Mouse (Mus musculus): Measurements from ENCODE around the gene Eif3k. TPM values are rescaled to one million over a fixed set of nuclear protein-coding genes. Genes with fewer than 3 reads are reported as not detected.
"Not testable (repeated sequence)": the region's sequence is repeated elsewhere in the genome, so short reads cannot be mapped to it uniquely, and the experiment has no call there.

Gene Eif3k
- total RNA-seq, 2 experiments from 2014 or later = 198 to 202 TPM

DNA sequence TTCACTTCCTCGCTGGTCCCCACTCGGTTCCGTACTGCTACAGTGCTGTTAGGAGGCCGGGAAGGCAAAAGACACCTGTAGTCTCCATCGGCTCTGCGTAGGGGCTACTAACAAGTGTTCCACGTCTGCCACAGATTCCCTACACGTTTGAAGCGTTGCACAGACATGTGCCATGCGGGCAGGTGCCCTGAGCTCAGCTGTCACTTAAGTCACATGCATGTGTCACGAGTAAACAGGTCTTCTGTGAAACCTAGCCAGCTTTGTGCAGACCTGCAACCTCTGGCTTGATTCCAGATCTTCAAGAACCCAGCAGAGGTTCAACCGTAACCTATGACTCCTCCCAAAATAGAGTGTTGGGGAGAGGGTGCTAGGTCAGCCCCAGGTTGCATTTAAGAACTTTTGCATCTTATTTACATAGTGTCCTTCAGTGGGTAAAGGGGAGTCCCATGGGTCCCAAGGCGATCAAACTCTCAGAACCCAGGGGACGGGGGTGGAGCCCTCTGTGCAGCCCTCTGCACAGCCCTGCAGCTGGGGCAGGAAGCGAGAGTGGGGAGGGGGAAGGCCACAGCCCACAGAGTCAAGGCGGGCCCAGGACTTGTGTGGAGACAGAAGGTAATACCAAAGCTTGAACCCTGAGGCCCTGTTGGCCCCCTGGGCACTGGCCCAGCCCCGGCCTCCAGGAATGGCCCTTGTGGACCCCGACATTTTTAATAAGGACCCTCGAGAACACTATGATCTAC is 780 bp upstream of the Eif3k start:
- no peak for DNase-seq (ENCODE audit: low spot score in 2 of 2)
- peak overlapping the region; percentile 75 for H3K4me3 ChIP-seq
- peak overlapping the region; percentile 87 for H3K27ac ChIP-seq
- TF ChIP-seq CTCF (conservative IDR thresholded peaks at IDR 0.05) = no peak

DNA sequence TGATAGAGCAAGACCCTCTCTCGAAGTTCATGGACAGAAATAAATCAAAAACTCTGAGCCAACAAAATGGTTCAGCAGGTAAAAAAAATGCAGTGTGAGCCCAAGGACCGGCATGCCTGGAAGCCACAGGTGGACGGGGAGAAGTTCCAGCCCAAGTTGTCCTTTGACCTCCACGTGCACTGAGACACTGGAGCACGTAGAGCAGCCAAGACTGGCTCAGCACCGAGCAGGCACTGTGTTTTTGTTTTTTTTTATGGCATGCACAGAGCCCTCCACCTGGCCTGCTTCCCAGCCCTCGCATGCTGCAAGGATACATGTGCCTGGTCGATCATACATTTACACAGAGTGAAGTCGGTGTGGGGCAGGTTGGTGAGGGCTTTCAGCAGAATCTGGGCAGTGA is 4.1 kb downstream of the Eif3k start:
- no peak for TF ChIP-seq CTCF (conservative IDR thresholded peaks at IDR 0.05)
- no peak overlapping the region for H3K4me3 ChIP-seq
- no peak for DNase-seq (ENCODE audit: low spot score in 2 of 2)
- H3K27ac ChIP-seq = no peak overlapping the region

DNA sequence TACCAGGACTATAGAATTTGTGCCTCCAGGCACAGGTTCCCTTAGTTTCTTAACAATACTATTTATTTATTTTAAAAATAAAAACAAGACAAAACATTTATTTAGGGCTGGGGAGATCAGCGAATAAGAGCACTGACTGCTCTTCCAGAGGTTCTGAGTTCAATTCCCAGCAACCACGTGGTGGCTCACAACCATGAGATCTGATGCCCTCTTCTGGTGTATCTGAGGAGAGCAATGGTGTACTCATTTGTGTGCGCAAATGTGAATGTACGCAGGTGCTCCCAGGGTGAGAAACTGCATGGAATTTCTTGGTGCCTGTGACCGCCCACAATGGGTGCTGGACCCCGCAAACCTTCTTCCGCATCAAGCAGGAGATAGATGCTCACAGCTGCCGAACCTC is 8.6 kb downstream of the Eif3k start:
- Histone ChIP-seq H3K4me3 (no peak overlapping the region), H3K27ac (no peak overlapping the region)
- TF ChIP-seq CTCF (conservative IDR thresholded peaks at IDR 0.05) = peak; percentile 56
- DNase-seq (ENCODE audit: low spot score in 2 of 2) = no peak

DNA sequence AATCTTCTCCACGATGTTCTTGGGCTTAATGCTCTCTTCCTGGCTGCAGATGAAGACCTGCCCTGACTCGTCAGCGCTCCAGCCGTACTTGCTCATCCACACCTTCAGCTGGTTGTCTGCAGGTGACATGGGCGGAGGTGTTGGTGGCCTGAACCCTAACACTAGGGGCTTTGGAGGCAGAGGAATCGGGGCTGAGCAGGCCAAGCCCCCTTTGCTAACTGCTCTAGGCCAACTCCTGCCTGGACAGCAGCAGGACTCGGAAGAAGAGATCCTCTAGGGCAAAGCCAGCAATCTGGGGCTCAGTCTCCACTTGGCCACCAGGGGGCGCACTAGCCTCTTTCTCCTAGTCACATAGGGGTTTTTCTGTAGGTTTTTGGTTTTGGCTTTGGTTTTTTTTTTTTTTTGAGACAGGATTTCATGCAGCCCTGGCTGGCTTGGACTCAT is 9.1 kb downstream of the Eif3k start:
- peak; percentile 83 for TF ChIP-seq CTCF (conservative IDR thresholded peaks at IDR 0.05)

DNA sequence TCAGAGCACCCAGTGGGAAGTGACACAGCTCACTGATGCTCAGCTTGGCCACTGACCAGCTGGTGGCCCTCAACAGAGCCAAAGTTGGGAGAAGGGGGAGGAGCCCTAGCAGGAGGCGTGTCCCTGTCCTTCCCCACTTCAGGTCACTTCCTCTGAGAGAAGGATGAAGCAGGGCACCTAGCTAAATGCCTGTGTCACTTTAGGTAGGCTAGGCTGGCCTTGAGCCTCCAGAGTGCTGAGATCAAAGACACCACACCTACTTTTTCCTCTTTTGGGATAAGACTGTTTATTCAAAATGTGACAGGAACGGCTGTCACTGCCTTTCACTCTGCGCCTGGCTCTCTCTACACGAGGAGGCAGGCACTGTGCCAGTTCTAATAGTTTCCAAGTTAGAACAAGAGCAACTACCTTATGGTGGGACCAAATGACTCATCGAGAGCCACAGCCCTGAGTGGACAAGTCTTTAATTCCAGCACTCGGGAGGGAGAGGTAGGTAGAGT is 9.8 kb downstream of the Eif3k start:
- no peak for TF ChIP-seq CTCF (conservative IDR thresholded peaks at IDR 0.05)
- peak; percentile 59 for DNase-seq (ENCODE audit: low spot score in 2 of 2)
- Histone ChIP-seq H3K4me3 (no peak overlapping the region), H3K27ac (peak overlapping the region; percentile 49; the same call in 1 of the 2 replicates)

More for the DNA sequence above, 9.1 kb downstream of the Eif3k start:
- peak; percentile 49 to 83 for DNase-seq (ENCODE audit: low spot score in 2 of 2)
- Histone ChIP-seq H3K27ac (peak overlapping the region; percentile 75), H3K4me3 (no peak overlapping the region)

DNA sequence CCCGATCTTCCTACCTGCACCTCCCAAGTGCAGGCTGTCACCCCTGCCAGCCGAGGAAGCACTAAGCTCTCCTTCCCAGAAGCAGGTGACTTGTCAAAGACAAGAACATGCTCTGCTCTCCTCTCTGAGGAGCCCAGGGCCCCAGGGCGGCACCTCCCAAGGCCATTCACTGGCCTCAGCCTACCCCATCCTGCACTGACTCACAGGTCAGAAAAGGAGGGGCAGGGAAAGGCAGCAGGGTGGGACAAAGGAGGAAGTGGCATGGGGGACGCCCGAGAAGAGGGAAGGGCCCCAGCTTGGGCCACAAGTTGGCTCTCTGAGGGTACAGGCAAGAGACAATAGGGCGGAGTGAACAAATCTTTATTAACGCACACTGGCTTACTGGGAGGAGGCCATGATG is 10.6 kb downstream of the Eif3k start:
- no peak for DNase-seq (ENCODE audit: low spot score in 2 of 2)
- peak overlapping the region; percentile 49; the same call in 1 of the 2 replicates for H3K27ac ChIP-seq
- TF ChIP-seq CTCF (conservative IDR thresholded peaks at IDR 0.05) = no peak
- H3K4me3 ChIP-seq = no peak overlapping the region

DNA sequence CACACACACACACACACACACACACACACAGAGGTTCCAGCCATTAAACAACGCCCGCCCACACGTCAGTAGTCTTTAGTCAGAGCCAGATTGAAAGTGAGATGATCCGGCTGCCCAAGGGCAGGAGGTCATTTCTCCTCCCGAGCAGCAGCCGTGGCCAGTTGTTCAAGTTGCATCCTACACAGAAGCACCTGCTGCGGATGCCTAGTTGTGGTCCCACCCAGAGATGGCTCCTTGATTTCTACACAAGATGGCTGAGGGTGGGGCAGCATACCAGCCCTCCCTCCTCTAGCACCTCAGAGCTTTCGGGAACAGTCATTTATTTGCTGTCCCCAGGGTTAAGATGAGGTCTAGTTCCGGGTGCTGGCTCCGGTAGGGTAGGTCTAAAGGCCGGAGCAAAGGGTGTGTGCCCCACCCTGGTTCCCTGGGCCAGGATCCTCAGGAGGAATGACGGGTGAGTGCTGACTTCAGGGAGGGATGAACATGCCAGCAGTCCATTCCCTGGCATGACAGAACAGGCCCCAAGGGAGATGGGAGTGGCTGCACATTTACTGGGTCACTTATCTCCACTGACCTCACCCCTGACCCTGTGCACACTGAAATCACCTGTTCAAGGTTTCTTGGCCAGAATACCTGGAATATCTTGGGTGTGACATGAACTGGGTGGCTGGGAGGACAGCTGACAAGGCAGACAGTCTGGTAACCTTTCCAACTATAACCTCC is 11.8 kb downstream of the Eif3k start:
- H3K27ac ChIP-seq = no peak overlapping the region
- no peak for DNase-seq (ENCODE audit: low spot score in 2 of 2)
- TF ChIP-seq CTCF (conservative IDR thresholded peaks at IDR 0.05) = no peak
- no peak overlapping the region for H3K4me3 ChIP-seq

DNA sequence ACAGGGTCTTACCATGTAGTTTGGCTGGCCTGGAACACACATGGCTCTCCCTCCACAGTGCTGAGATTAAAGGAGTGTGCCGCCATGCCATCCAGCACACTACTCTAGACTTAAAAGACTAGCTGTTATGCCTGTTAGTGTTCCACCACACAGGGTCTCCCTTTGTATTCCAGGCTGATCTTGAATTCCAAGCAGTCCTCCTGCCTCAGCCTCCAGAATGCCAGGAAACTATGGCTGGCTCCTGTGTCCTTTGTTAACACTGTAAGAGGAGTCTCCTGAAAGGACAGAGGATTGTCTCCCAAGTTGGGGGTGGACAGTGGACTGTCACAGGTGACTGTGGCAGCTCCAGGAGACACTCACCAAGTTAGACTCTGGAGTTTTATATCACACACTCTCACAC is 12.4 kb downstream of the Eif3k start:
- TF ChIP-seq CTCF (conservative IDR thresholded peaks at IDR 0.05) = no peak
- H3K27ac ChIP-seq = no peak overlapping the region
- no peak overlapping the region for H3K4me3 ChIP-seq
- DNase-seq (ENCODE audit: low spot score in 2 of 2) = no peak

DNA sequence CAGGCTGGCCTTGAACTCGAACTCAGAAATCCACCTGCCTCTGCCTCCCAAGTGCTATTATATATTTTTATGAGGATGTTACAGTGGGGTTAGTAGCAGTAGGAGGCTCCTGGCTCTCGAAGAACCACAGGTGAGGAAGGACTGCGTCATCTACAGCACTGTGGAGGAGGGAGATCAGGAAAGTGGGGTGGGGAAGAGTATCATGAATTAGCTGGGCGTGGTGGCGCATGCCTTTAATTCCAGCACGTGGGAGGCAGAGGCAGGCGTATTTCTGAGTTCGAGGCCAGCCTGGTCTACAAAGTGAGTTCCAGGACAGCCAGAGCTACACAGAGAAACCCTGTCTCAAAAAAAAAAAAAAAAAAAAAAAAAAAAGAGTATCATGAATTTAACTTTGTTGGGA is 13.5 kb downstream of the Eif3k start:
- DNase-seq (ENCODE audit: low spot score in 2 of 2); H3K4me3 ChIP-seq; H3K27ac ChIP-seq: not testable (repeated sequence)

DNA sequence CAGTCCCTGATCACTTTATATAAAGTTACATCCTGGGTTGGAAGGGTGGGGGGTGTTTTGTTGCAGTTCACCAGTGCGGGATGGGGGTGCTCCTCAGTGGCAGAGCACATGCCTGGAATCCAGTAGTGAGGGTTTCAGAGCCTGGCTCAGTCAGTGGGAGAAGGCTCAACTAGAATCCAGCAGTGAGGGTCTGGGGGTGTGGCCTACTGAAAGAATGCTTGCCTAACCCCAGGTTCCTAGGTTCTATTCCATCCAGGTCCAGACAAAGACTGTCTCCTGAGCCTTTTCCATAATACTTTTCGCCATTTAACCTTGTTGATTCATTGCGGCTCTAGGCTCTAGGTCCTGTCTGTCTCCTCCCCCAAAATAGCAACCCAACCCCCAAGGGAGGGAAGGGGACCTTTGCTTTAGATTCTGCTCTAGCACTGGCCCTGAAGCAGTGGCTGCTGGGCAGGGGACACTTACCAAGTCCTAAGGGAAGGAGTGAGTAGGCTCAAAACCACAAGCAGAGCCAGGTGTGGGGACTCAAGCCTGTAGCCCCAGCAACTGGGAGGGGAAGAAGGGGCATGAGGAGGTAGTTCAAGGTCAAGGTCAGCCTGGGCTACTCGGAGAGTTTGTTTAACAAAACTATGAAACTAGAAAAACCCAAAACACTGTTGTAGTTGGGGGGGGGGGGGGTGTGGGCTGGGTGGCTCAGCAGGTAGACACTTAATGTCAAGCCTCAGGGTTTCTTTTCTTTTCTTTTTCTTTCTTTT is 14.7 kb downstream of the Eif3k start:
- DNase-seq (ENCODE audit: low spot score in 2 of 2) = no peak
- H3K4me3 ChIP-seq = no peak overlapping the region
- TF ChIP-seq CTCF (conservative IDR thresholded peaks at IDR 0.05) = no peak
- H3K27ac ChIP-seq = no peak overlapping the region

DNA sequence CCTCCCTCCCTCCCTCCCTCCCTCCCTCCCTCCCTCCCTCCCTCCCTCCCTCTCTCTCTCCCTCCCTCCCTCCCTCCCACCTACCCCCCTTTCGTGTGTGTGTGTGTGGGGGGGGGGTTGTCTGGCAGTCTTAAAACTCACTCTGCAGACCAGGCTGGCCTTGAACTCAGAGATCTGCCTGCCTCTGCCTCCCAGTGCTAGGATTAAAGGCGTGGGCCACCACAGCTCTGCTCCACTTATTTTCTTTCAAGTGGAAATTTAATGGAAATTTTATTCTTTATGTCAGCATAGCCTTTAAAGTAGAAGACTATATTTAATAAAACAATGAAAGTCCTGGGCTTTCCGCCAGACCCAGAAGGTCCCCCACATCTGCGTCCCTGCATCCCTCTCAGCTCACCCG is 15.5 kb downstream of the Eif3k start:
- DNase-seq (ENCODE audit: low spot score in 2 of 2) = no peak
- Histone ChIP-seq H3K4me3 (no peak overlapping the region), H3K27ac (no peak overlapping the region)
- no peak for TF ChIP-seq CTCF (conservative IDR thresholded peaks at IDR 0.05)

DNA sequence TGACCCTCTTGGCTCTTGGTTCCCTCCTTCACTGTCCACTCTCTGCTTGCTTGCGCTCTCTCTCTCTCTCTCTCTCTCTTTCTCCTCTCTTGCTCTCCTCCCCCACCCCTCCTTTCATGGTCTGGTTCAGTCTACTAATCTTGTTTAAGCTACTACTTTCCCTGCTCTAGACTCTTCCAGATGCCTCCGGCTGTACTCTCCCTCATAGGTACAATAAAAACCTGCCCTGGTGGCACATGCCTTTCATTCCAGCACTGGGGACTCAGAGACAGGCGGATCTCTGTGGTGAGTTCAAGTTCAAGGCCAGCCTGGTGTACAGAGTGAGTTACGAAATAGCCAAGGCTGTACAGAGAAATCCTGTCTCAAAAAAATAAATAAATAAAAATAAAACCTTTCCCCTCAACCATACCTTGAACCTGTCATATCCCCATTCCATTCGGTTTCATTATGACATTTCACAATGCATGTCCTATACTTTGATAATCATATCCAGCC is 16.3 kb downstream of the Eif3k start:
- DNase-seq (ENCODE audit: low spot score in 2 of 2) = no peak
- H3K4me3 ChIP-seq = no peak overlapping the region
- no peak for TF ChIP-seq CTCF (conservative IDR thresholded peaks at IDR 0.05)
- no peak overlapping the region for H3K27ac ChIP-seq

Data from layer of hippocampus, adult 2 months (tissue).